Mouse (Mus musculus) activated CD4-positive, CD25-positive, alpha-beta regulatory T cell, adult 9 weeks (primary cell): ENCODE data around the gene Dnajc25. TPM values are rescaled to one million over a fixed set of nuclear protein-coding genes. Genes with fewer than 3 reads are reported as not detected.

Experiments used
- polyA plus RNA-seq: library from polyadenylated mRNA; unstranded; fragments of 100-300 nt; shearing (Covaris generic); gene quantifications from one replicate; pipeline ENCODE4 v1.2.1, GENCODE M21; 2017

The Dnajc25 gene
- polyA plus RNA-seq: 0.38 TPM

GRCm38 (mm10) chr4:58994762-58995161 lies at the start of gene Dnajc25:
Dnajc25 (plus strand) TSS chr4:58995062.

GRCm38 (mm10) chr4:58986540-58987190 lies 8.2 kb upstream of the Dnajc25 start, which contains the start of gene Ptgr1:
Ptgr1 (minus strand) TSS chr4:58987119.

GRCm38 (mm10) chr4:59002948-59003805 lies 8.3 kb downstream of the Dnajc25 start, which contains the start of gene Gm20503:
Gm20503 (plus strand) TSS chr4:59003210.

DNA sequence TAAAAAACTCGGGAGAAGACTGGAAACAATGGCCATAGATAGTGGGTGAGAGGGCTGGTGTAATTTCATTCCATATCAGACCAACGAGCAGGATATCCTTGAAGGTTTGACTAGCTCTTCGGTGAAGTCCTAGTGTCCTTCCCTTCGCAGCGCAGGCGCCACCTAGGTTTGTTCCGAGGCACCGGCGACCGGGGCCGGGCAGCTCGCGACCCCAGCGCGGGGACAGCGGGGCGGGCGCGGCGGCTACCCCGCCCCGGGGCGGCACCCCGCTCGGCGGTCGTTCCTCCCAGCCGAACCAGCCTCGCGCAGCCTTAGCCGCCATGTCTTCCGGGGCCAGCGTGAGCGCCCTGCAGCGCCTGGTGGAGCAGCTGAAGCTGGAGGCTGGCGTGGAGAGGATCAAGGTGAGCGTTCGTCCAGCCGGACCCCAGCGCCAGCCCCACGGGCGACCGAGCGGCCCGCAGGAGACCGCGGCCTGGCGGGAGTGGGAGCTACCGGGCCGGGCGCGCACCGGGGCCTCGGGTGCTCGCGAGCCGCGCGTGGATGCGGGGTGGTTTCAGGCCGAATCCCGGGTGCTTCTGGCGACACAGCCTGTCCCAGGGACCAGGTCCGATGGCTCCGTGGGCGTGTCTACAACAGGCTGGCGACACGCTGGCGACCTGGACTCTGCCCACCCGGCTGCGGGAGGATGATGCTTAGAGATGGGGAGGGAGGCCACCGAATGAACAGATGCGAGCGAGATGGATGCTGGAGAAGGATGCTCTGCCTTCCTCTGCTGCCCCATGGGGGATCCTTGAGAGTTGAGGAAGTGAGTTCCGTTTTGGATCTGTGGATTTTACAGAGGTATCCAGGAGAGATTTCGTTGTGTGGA lies 40.3 kb downstream of the Dnajc25 start, which contains the start of gene Gng10:
Gene Gng10, plus strand, starts transcription at position 171 of the 868 bp plus-strand sequence.

Other genes starting within 250 kb of the Dnajc25 start
- gene Olfr267, start 207.3 kb upstream of the Dnajc25 start, polyA plus RNA-seq: not detected
- 36.8 TPM for gene Ecpas, start 82.3 kb upstream of the Dnajc25 start, polyA plus RNA-seq
- not detected for gene Zkscan16, start 51.4 kb upstream of the Dnajc25 start, polyA plus RNA-seq
- 0.39 TPM for gene Ptgr1, start 7.9 kb upstream of the Dnajc25 start, polyA plus RNA-seq
- gene Gm20503, start 8.1 kb downstream of the Dnajc25 start, polyA plus RNA-seq: not detected
- 143 TPM for gene Gng10, start 40.0 kb downstream of the Dnajc25 start, polyA plus RNA-seq
- gene AI481877, start 143.9 kb downstream of the Dnajc25 start, polyA plus RNA-seq: not detected
- gene Ugcg, start 194.2 kb downstream of the Dnajc25 start, polyA plus RNA-seq: 14.6 TPM